Mouse (Mus musculus): ENCODE results near the gene 1700067K01Rik.

DNA sequence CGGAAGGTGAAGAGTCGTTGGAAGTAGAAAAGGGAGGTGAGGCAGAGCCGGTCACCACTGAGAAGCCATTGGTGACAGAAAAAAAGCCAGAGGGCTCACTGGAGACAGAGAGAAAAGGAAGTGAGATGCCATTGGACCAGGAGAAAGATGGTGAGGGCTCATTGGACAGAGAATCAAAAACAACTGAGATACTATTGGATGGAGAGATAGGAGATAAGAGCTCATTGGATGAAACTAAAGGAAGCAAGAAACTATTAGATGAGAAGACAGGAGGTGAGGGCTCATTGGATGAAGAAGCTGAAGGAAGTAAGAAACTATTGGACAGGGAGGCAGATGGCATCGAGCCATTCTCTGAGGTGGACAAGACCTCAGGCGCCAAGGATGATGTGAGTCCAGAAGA, 28.0 kb downstream of the 1700067K01Rik start:
- TF ChIP-seq CTCF (IDR thresholded peaks at IDR 0.05; ENCODE audit: low read depth, low read length) (no peak), POLR2A (IDR thresholded peaks at IDR 0.05; ENCODE audit: borderline replicate concordance, low read depth, low read length) (no peak)
